Mouse (Mus musculus): ENCODE data around the gene Smoc1.

The Smoc1 gene

GRCm38 (mm10) chr12:81138217-81138616 is 111.6 kb downstream of the Smoc1 start:
- DNase-seq = no peak

- peak; percentile 23 for DNase-seq
Measured at GRCm38 (mm10) chr12:81139463-81139862, 112.9 kb downstream of the Smoc1 start.

GRCm38 (mm10) chr12:81140594-81141328 is 114.2 kb downstream of the Smoc1 start:
- no peak for DNase-seq

- no peak for DNase-seq
Measured at GRCm38 (mm10) chr12:81141329-81141711, 114.7 kb downstream of the Smoc1 start.

GRCm38 (mm10) chr12:81142231-81142630 is 115.6 kb downstream of the Smoc1 start:
- no peak for DNase-seq

- no peak for DNase-seq
Measured at GRCm38 (mm10) chr12:81144201-81144600, 117.6 kb downstream of the Smoc1 start.

- DNase-seq = no peak
Measured at GRCm38 (mm10) chr12:81146417-81147180, 120.0 kb downstream of the Smoc1 start.

- peak; percentile 45 for DNase-seq
Measured at GRCm38 (mm10) chr12:81147956-81148355, 121.3 kb downstream of the Smoc1 start.

- no peak for DNase-seq
Measured at GRCm38 (mm10) chr12:81150917-81151316, 124.3 kb downstream of the Smoc1 start.

- no peak for DNase-seq
Measured at GRCm38 (mm10) chr12:81152082-81152481, 125.5 kb downstream of the Smoc1 start.

GRCm38 (mm10) chr12:81155675-81156074 is 129.1 kb downstream of the Smoc1 start:
- DNase-seq = no peak

- DNase-seq = no peak
Measured at GRCm38 (mm10) chr12:81156841-81157240, 130.2 kb downstream of the Smoc1 start.

GRCm38 (mm10) chr12:81159947-81160346 is 133.3 kb downstream of the Smoc1 start:
- DNase-seq = no peak

- no peak for DNase-seq
Measured at GRCm38 (mm10) chr12:81160425-81160824, 133.8 kb downstream of the Smoc1 start.

- DNase-seq = no peak
Measured at GRCm38 (mm10) chr12:81160831-81161230, 134.2 kb downstream of the Smoc1 start.

GRCm38 (mm10) chr12:81161282-81161681 is 134.7 kb downstream of the Smoc1 start:
- DNase-seq = no peak

GRCm38 (mm10) chr12:81163131-81163530 is 136.5 kb downstream of the Smoc1 start:
- no peak for DNase-seq

GRCm38 (mm10) chr12:81163566-81163965 is 137.0 kb downstream of the Smoc1 start:
- no peak for DNase-seq

GRCm38 (mm10) chr12:81166092-81166491 is 139.5 kb downstream of the Smoc1 start:
- no peak for DNase-seq

GRCm38 (mm10) chr12:81166615-81167014 is 140.0 kb downstream of the Smoc1 start:
- DNase-seq = no peak

- DNase-seq = no peak
Measured at GRCm38 (mm10) chr12:81167142-81167541, 140.5 kb downstream of the Smoc1 start.

GRCm38 (mm10) chr12:81168031-81168430 is 141.4 kb downstream of the Smoc1 start:
- DNase-seq = no peak

GRCm38 (mm10) chr12:81168494-81168893 is 141.9 kb downstream of the Smoc1 start:
- no peak for DNase-seq

GRCm38 (mm10) chr12:81170076-81170475 is 143.5 kb downstream of the Smoc1 start:
- DNase-seq = no peak

Measured in cerebellum, adult 11-12 months (tissue).